Mouse (Mus musculus) heart, postnatal 4 days (tissue): ENCODE results near the gene Tdrd12. TPM values are rescaled to one million over a fixed set of nuclear protein-coding genes. Genes with fewer than 3 reads are reported as not detected.
"Not testable (repeated sequence)": the region's sequence is repeated elsewhere in the genome, so short reads cannot be mapped to it uniquely, and the experiment has no call there.

ENCODE experiments used
- DNase-seq: peaks from one replicate; pipeline ENCODE4 v3.0.0; 2021
- total RNA-seq, 2 experiments: library from RNA; stranded (reverse); gene quantifications; 2 replicates each; pipeline ENCODE4 v1.2.3; 2021

Gene Tdrd12
- total RNA-seq, result 1 to 10 TPM; 1.0 to 1.3 TPM

- DNase-seq, result no peak
These were observed at the start of gene Tdrd12 for GRCm38 (mm10) chr7:35537562-35537961. Tdrd12 (minus strand) TSS chr7:35537745.

- DNase-seq, result peak; percentile 14
These were observed 49.4 kb upstream of the Tdrd12 start for GRCm38 (mm10) chr7:35586906-35587445.

GRCm38 (mm10) chr7:35586055-35586905 is 48.7 kb upstream of the Tdrd12 start, which contains the start of gene Ankrd27:
Ankrd27 (plus strand) TSS chr7:35586244.
- peak; percentile 97 for DNase-seq

GRCm38 (mm10) chr7:35585191-35586054 is 47.9 kb upstream of the Tdrd12 start, which contains the start of gene Rgs9bp:
Rgs9bp (minus strand) TSS chr7:35585582.
- peak; percentile 28 for DNase-seq

GRCm38 (mm10) chr7:35584786-35585190 is 47.2 kb upstream of the Tdrd12 start:
- DNase-seq, result peak; percentile 33

GRCm38 (mm10) chr7:35584068-35584785 is 46.7 kb upstream of the Tdrd12 start:
- DNase-seq, result no peak

GRCm38 (mm10) chr7:35583476-35584025 is 46.0 kb upstream of the Tdrd12 start:
- no peak for DNase-seq

GRCm38 (mm10) chr7:35582719-35583118 is 45.2 kb upstream of the Tdrd12 start:
- no peak for DNase-seq

- DNase-seq, result peak; percentile 51
These were observed 42.3 kb upstream of the Tdrd12 start for GRCm38 (mm10) chr7:35579849-35580248.

- not testable (repeated sequence) for DNase-seq
These were observed 33.3 kb upstream of the Tdrd12 start for GRCm38 (mm10) chr7:35570883-35571282.

GRCm38 (mm10) chr7:35569724-35570123 is 32.2 kb upstream of the Tdrd12 start:
- DNase-seq, result not testable (repeated sequence)

- DNase-seq, result not testable (repeated sequence)
These were observed 28.4 kb upstream of the Tdrd12 start for GRCm38 (mm10) chr7:35565965-35566364.

- DNase-seq, result not testable (repeated sequence)
These were observed 27.3 kb upstream of the Tdrd12 start for GRCm38 (mm10) chr7:35564872-35565271.

- DNase-seq, result no peak
These were observed 26.7 kb upstream of the Tdrd12 start for GRCm38 (mm10) chr7:35564067-35564865.

- DNase-seq, result no peak
These were observed 25.5 kb upstream of the Tdrd12 start for GRCm38 (mm10) chr7:35563071-35563470.

GRCm38 (mm10) chr7:35559838-35560237 is 22.3 kb upstream of the Tdrd12 start:
- no peak for DNase-seq

GRCm38 (mm10) chr7:35558681-35559080 is 21.1 kb upstream of the Tdrd12 start:
- DNase-seq, result no peak

GRCm38 (mm10) chr7:35557577-35557976 is 20.0 kb upstream of the Tdrd12 start:
- no peak for DNase-seq

- no peak for DNase-seq
These were observed 19.4 kb upstream of the Tdrd12 start for GRCm38 (mm10) chr7:35556905-35557304.

- DNase-seq, result no peak
These were observed 18.7 kb upstream of the Tdrd12 start, which contains the start of gene Nudt19 for GRCm38 (mm10) chr7:35556205-35556603. Nudt19 (minus strand) TSS chr7:35556304.
